Mouse (Mus musculus) frontal cortex, postnatal 36 days (tissue): Measurements from ENCODE around the gene Pex11g.

Experiments used
- DNase-seq, 2 experiments: peaks; one replicate each; pipeline ENCODE4 v3.0.0; 2022; ENCODE audit warnings: low spot score in 2 of 2

Pex11g gene

GRCm38 (mm10) chr8:3467006-3467885 is at the start of gene Pex11g:
Gene Pex11g (minus strand): TSS chr8:3467680.
- peak; percentile 85 to 87 for DNase-seq

GRCm38 (mm10) chr8:3517117-3517495 is 49.6 kb upstream of the Pex11g start:
- DNase-seq, result no peak

DNA sequence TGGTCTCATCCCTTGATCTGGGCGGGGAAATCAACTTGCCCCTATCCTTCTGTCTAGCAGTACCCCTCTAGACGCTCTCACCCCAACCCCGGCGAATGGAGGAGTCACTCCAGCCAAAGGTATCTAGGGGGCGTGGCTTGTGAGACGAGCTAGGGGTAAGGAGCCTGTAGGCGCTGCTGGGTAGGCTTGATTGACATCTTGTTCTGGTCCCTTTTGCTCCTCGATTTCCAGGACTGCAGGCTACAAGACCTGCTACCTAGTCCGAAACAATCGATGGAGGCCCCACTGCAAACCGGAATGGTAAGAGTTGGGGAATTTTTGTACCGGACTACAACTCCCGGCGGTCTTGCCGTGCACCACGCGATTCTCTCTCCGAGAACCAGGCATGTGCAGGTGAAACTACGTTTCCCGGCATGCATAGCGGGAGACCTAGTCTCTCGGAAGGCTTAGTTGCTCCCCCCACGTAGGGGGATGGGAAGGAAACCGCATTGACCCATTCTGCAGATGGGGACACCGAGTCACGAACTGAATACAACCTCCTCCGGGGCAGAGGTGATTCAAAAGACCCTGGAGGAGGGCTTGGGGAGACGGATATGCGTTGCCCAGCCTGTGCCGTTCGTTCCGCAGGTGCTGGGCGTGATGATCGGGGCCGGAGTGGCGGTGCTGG is 49.1 kb upstream of the Pex11g start:
- DNase-seq, result peak; percentile 96 to 97

DNA sequence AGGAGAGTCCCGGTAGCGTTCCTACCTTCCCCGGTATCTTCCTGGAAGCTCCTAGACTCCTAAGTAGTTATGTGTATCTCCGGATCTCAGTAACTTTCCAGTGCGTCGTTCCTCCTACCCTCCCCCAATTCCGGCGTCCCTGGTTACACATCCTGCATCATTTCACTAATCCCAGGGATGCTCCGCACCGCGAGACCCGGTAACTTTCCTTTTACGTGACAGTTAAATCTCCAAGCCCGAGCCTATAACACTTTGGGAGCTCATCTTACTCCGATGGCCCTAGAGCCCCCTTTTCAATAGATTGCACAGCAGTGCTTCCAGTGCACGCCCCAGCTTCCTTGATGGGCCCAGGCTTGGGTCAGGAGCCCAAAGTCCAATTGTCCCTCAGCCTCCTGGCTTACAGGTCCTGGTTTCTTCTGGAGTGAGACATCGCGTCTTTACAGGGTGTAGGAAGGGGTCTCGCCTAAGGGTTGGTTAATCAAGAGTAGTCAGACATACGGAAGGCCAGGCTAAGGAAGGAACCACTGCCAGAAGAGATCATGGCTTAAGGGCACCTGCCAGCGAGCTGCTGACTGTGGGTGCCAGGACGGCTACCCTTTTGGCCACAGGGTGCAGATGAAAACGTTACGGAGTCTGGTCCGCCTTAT is 48.4 kb upstream of the Pex11g start:
- DNase-seq, result peak; percentile 55 to 74

DNA sequence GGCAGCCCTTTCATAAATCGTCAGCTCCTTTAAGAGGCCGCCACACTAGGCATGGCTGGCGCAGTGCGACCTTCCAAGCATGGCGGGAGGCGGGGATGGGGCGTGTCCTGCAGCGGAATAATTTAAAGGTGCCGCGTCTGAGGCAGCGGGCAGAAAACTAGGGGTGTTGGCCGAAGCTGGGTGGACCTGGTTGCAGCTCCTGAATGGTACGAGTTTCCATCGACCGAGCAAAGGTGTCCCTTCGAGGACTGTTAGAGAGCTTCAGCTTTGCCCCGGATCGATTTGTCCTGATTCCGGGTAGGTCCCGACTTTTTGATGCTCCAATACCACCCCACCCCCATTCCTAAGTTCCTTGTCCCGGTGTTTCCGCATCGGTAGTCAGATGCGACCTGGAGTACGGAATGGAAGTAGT is 47.8 kb upstream of the Pex11g start, which contains the start of gene Pnpla6:
Pnpla6 (plus strand) TSS at position 125 of the 412 bp plus-strand sequence.
- DNase-seq, result peak; percentile 90 to 93

- DNase-seq, result no peak
Measured at GRCm38 (mm10) chr8:3514681-3515247, 47.3 kb upstream of the Pex11g start.

- no peak for DNase-seq
Measured at GRCm38 (mm10) chr8:3507979-3508754, 40.7 kb upstream of the Pex11g start.

DNA sequence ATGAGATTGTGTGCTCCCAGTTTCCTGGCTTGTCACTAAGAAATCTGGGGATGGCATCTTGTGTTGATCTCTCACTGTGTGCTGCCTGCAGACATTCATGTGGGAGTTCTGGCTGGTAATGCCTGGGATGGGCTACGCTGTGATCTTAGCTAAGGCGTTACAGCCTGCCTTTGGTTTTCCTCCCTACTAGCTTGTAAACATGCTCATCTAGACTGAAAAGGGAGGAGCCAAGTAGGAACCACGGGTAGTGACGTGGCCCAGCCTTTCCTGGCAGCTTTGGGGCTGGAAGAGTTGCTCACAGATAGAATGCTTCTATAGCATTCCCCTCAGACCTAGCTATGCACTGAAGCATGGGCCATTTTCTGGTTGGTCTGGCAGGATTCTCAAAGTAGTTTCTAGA is 34.7 kb upstream of the Pex11g start:
- DNase-seq, result peak; percentile 33 to 50

DNA sequence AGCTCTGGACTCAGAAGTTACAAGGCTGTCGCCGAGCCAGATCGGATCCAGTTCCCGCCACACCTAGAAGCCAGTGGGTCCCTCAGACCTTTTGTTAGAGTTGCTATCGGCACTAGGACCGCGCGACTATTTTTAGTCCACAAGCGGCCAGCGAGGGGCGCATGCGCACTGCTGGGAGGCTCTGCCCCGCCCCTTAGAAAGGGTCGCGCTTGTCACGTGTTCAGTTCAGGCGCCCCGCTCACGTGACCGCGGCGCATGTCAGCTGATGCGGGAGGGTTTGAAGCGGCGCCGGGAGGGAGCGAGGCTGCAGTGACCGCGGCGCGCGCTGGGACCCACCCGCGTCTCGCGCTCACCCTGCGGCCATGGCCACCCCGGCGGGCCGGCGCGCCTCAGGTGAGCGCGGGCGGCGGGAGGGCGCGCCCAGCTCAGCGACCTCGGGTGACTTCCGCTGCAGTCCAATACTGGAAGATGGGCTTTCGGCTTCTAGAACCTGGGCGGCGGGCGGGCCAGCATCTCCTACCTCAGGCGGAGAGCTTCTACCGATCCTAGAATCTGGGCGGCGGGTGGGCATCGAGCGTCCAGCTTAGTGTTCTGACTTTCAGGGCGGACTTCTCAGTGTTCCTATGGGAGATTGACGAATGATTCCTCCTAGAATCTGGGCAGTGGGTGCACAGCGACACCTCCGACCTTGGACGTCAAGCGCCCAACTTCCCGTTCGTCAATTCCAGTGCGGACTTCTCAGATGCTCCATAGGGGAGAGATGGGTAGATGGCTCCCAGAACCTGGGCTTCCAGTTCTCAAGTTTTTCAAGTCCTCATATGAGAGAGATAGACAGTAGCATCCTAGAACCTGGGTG is 33.0 kb upstream of the Pex11g start, which contains the start of gene Mcoln1:
Mcoln1 (plus strand) TSS at position 223 of the 856 bp plus-strand sequence.
- DNase-seq, result peak; percentile 97 to 99

DNA sequence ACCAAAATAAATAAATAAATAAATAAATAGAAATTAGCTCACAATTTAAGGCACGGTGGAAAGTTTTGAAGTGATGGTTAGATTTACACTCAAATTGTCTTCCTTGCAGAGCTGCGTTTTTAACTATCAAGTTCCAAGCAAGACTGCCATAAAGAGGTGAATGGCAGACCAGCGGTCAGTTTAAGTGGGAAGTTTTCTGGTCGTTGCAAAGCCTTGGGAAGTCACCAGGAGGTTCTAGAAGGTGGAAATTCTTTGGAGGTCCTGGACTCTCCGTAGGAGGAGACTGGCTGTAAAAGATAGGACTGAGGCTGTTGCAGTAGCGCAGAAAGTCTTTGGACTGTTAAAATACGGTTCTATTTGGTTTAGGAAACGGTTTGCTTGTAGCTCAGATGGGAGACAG is 32.3 kb upstream of the Pex11g start:
- DNase-seq, result no peak

GRCm38 (mm10) chr8:3498583-3498982 is 31.1 kb upstream of the Pex11g start:
- no peak for DNase-seq

GRCm38 (mm10) chr8:3496428-3496748 is 28.9 kb upstream of the Pex11g start:
- DNase-seq, result no peak

DNA sequence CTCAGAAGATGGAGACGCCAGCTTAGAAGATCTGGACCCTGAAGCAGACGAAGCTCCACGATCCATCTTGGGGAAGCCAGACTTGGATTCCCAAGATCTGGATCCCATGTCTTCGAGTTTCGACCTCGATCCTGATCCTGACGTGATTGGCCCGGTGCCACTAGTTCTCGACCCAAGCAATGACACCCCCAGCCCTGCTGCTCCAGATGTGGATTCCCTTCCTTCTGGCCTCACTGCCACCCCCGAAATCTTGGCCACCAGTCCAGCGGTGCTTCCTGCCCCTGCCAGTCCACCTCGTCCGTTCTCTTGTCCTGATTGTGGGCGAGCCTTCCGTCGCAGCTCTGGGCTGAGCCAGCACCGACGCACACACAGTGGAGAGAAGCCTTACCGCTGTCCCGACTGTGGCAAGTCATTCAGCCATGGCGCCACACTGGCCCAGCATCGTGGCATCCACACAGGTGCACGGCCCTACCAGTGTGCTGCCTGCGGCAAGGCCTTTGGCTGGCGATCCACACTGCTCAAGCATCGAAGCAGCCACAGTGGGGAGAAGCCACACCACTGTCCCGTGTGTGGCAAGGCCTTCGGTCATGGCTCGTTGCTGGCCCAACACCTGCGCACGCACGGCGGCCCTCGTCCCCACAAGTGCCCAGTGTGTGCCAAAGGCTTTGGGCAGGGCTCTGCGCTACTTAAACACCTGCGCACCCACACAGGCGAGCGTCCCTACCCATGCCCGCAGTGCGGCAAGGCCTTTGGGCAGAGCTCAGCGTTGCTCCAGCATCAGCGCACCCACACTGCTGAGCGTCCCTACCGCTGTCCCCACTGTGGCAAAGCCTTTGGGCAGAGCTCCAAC is 28.3 kb upstream of the Pex11g start:
- no peak for DNase-seq

DNA sequence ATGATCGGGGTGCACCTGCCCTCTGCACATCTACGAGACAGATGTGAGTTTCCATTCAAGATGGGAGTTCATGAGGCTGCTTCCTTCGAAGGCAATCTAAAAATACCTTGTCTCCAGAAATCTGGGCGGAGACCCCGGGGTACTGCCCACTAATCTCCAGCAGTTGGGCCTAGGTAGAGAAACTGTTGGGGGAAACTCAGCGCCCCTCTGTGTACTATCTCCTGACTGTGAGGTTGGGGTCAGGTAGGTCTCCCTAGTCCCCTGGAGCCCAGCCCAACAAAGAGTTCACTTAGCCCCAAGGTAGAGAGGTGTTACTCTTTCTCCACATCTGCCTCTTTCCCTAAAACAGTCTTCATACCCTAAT is 26.3 kb upstream of the Pex11g start:
- DNase-seq, result no peak

GRCm38 (mm10) chr8:3492901-3493844 is 25.7 kb upstream of the Pex11g start, which contains the start of gene Zfp358:
Gene Zfp358 (plus strand): TSS chr8:3493138.
- DNase-seq, result peak; percentile 57 to 63

- DNase-seq, result no peak
Measured at GRCm38 (mm10) chr8:3485192-3485591, 17.7 kb upstream of the Pex11g start.

- no peak for DNase-seq
Measured at GRCm38 (mm10) chr8:3483546-3483945, 16.1 kb upstream of the Pex11g start.

GRCm38 (mm10) chr8:3482240-3482740 is 14.8 kb upstream of the Pex11g start:
- DNase-seq, result no peak
